Comparison of ENCODE assay signal across 13 mouse cellular contexts in the genomic region with DNA sequence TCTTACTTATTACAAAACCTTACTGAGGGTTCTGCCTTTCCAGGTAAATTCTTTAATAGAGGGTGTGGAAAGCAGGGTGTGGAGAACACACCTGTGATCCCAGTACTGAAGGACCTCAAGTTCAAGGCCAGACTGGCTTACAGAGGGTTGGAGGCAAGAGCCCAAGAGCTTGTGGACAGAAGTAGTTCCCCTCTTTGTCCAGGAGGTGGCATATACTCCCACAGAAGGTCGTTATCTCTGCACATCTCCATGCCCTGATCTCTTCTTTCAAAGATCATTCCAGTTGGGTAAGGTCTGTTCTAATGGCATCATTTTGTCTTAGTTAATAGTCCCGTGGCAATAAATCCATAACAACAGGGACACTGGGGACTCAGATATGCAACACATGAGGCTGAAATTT. TPM values are rescaled to one million over a fixed set of nuclear protein-coding genes. Genes with fewer than 3 reads are reported as not detected.
DNase-seq lines count a peak whose midpoint lies in the region; ATAC-seq and TF ChIP-seq lines count a peak whose summit lies in the region.
"Had no signal": no experiment of that assay in that cellular context is flagged by ENCODE, and none has a peak within 500 bp of the region (broad histone marks: within the 10 kb centered on the region; RNA-seq: fewer than 3 reads in every experiment).

No protein-coding gene starts in this region.

- peak; percentile 72 for TF ChIP-seq CTCF in intestine, postnatal 0 days (IDR thresholded peaks at IDR 0.05; ENCODE audit: low read depth)

- no peak overlapping the region for H3K4me2 ChIP-seq in intestine, postnatal 0 days (replicated peaks; ENCODE audit: low read depth)
- no peak overlapping the region for H3K4me2 ChIP-seq in intestine, embryonic 16.5 days (ENCODE audit: low read depth, low read length)
- no peak overlapping the region for H3K4me2 ChIP-seq in hindbrain, embryonic 12.5 days (replicated peaks)

- ATAC-seq in intestine, postnatal 0 days = no peak
- ATAC-seq in intestine, embryonic 16.5 days = no peak
- no peak for ATAC-seq in hindbrain, embryonic 12.5 days (ENCODE audit: low FRiP score)

- H3K4me1 ChIP-seq in intestine, postnatal 0 days (replicated peaks; ENCODE audit: control insufficient read depth, insufficient read depth, low read length) = no peaks in the 10 kb centered on the region
- no peaks in the 10 kb centered on the region for H3K4me1 ChIP-seq in intestine, embryonic 16.5 days (ENCODE audit: control insufficient read depth, insufficient read depth, low read length)
- H3K4me1 ChIP-seq in hindbrain, embryonic 12.5 days = no peaks in the 10 kb centered on the region
- H3K4me1 ChIP-seq: limb, embryonic 10.5 days had no signal

- no peak overlapping the region for H3K4me3 ChIP-seq in intestine, postnatal 0 days (ENCODE audit: low read depth, low read length)
- no peak overlapping the region for H3K4me3 ChIP-seq in intestine, embryonic 16.5 days (ENCODE audit: low read length)
- H3K4me3 ChIP-seq in hindbrain, embryonic 12.5 days = no peak overlapping the region
- H3K4me3 ChIP-seq: erythroblast, embryonic 14.5 days; limb, embryonic 10.5 days had no signal

- peak; percentile 2 for DNase-seq in thymus, postnatal 0 days (ENCODE audit: low spot score)
- no peak for DNase-seq in thymus, postnatal 25 days
- DNase-seq in kidney, adult 9 months = peak; percentile 51
- DNase-seq in testis, postnatal 10 days (ENCODE audit: low spot score) = no peak
- DNase-seq: cerebellum, adult 9-11 months; gastrocnemius, postnatal 10 days had no signal

- no peaks in the 10 kb centered on the region for H3K36me3 ChIP-seq in intestine, postnatal 0 days (ENCODE audit: control insufficient read depth, insufficient read depth)
- H3K36me3 ChIP-seq in intestine, embryonic 16.5 days (ENCODE audit: control insufficient read depth, insufficient read depth, low read length) = no peaks in the 10 kb centered on the region
- no peaks in the 10 kb centered on the region for H3K36me3 ChIP-seq in hindbrain, embryonic 12.5 days
- H3K36me3 ChIP-seq: limb, embryonic 10.5 days had no signal

- no peaks in the 10 kb centered on the region for H3K27me3 ChIP-seq in intestine, postnatal 0 days (replicated peaks; ENCODE audit: control insufficient read depth, insufficient read depth, low read length)
- no peaks in the 10 kb centered on the region for H3K27me3 ChIP-seq in intestine, embryonic 16.5 days (replicated peaks; ENCODE audit: control insufficient read depth, insufficient read depth, low read length)
- no peaks in the 10 kb centered on the region for H3K27me3 ChIP-seq in hindbrain, embryonic 12.5 days

- H3K27ac ChIP-seq in intestine, postnatal 0 days (ENCODE audit: low read depth, low read length) = no peak overlapping the region
- no peak overlapping the region for H3K27ac ChIP-seq in intestine, embryonic 16.5 days (ENCODE audit: low read length)
- no peak overlapping the region for H3K27ac ChIP-seq in hindbrain, embryonic 12.5 days
- H3K27ac ChIP-seq: limb, embryonic 10.5 days had no signal

- H3K9ac ChIP-seq in intestine, postnatal 0 days (ENCODE audit: low read depth, low read length) = no peak overlapping the region
- no peak overlapping the region for H3K9ac ChIP-seq in intestine, embryonic 16.5 days (ENCODE audit: low read depth, low read length)
- no peak overlapping the region for H3K9ac ChIP-seq in hindbrain, embryonic 12.5 days

- WGBS in intestine, postnatal 0 days = 49% methylated on average over 2 of the region's 2 CpGs
- 50% methylated on average over 2 of the region's 2 CpGs for WGBS in intestine, embryonic 16.5 days
- 61% methylated on average over 2 of the region's 2 CpGs for WGBS in hindbrain, embryonic 12.5 days

- H3K9me3 ChIP-seq in intestine, postnatal 0 days (ENCODE audit: control insufficient read depth) = peaks cover 10% of the 10 kb centered on the region; the same call in 1 of the 2 replicates
- peaks cover under 1% of the 10 kb centered on the region; the same call in 1 of the 2 replicates for H3K9me3 ChIP-seq in intestine, embryonic 16.5 days (ENCODE audit: control insufficient read depth, low read length)
- peaks cover 18% of the 10 kb centered on the region; the same call in 1 of the 2 replicates for H3K9me3 ChIP-seq in hindbrain, embryonic 12.5 days (replicated peaks)
- H3K9me3 ChIP-seq: limb, embryonic 10.5 days had no signal

RNA-seq across cellular contexts. Expression of gene Ly6f, which starts 49.0 kb away (rescaled TPM):
- polyA plus RNA-seq in intestine, postnatal 0 days (2015; fragmentation: Nextera tagmentation; extraction: Ambion mirVana) = 3.0 and 3.5 TPM in 2 replicates
- 0.69 and 1.5 TPM in 2 replicates for polyA plus RNA-seq in intestine, embryonic 16.5 days (2015; fragmentation: Nextera tagmentation; extraction: Ambion mirVana)
- 0.52 and 0.73 TPM in 2 replicates for polyA plus RNA-seq in thymus, postnatal 0 days (2015; fragmentation: Nextera tagmentation; extraction: Ambion mirVana)
- polyA plus RNA-seq in hindbrain, embryonic 12.5 days (2016; fragmentation: Nextera tagmentation; extraction: Ambion mirVana) = not detected in 2 replicates
- polyA plus RNA-seq: erythroblast, embryonic 14.5 days; heart, postnatal 0 days; stomach, embryonic 14.5 days had no signal

Comparison
In these comparisons a context has a peak if more than half of its experiments do, and no peak if none do; other contexts are left out.
1. DNase-seq: peak in thymus, postnatal 0 days (single experiment) and kidney, adult 9 months (single experiment); none in thymus, postnatal 25 days (single experiment) and testis, postnatal 10 days (single experiment).